In the genomic region with DNA sequence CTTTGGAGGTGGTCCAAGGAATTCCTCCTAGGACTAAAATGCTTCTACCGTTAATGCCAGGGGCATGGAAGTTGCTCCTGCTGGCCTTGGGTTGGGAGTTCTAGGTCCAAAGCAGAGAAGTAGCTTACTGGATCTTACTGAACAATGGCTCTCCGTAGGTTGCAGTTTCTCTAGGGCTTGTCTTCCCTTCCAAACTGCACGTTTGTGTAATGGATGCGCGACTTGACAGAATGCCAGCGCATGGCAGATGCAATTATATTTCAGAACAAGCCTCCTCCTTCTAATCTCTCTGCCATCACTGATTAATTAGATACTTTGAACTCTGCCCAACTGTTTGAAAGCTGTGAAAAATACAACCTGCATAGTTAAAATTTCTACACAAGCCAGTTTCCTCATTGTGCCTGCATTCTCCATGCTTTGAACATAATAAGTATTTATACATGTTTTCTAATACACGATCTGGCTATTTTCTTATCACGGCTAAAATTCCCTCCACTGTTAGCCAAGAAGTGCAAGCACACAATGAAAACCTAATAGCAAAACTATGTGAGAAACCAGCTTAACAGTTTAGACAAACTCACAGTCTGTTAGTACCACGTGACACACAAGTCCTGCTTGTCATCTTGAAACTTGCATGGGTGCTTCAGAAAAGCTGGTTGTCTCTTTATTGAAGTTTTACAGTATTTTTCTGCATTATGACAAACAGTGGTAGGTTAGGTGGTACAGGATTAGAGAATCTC, we compare ENCODE assay signal across 13 mouse cellular contexts. TPM values are rescaled to one million over a fixed set of nuclear protein-coding genes. Genes with fewer than 3 reads are reported as not detected.
DNase-seq lines count a peak whose midpoint lies in the region; ATAC-seq and TF ChIP-seq lines count a peak whose summit lies in the region.
"Had no signal": no experiment of that assay in that cellular context is flagged by ENCODE, and none has a peak within 500 bp of the region (broad histone marks: within the 10 kb centered on the region; RNA-seq: fewer than 3 reads in every experiment).

No protein-coding gene starts in this region.

- no peak for TF ChIP-seq RAD21 in CH12.LX (IDR thresholded peaks at IDR 0.05; ENCODE audit: low read depth, low read length)

- dilution Hi-C loops in CH12.LX (cut with MboI; ENCODE audit: extremely low pct_ligation_motif_present, extremely low pct_unique_long_range_greater_than_20kb, low sequenced_read_pairs) = no loop called here

- no peaks in the 10 kb centered on the region for H3K27me3 ChIP-seq in hindbrain, embryonic 14.5 days (ENCODE audit: control insufficient read depth, insufficient read depth, low read length)
- no peaks in the 10 kb centered on the region for H3K27me3 ChIP-seq in hindbrain, embryonic 10.5 days (ENCODE audit: insufficient read depth, poor library complexity, severe bottlenecking)
- no peaks in the 10 kb centered on the region for H3K27me3 ChIP-seq in CH12.LX (replicated peaks)
- no peaks in the 10 kb centered on the region for H3K27me3 ChIP-seq in embryonic facial prominence, embryonic 15.5 days
- H3K27me3 ChIP-seq: neural tube, embryonic 13.5 days had no signal

- no peak overlapping the region for H3K4me2 ChIP-seq in hindbrain, embryonic 14.5 days (replicated peaks)
- no peak overlapping the region for H3K4me2 ChIP-seq in CH12.LX (ENCODE audit: insufficient read depth, low read depth, poor library complexity, severe bottlenecking)
- H3K4me2 ChIP-seq in embryonic facial prominence, embryonic 15.5 days (replicated peaks) = no peak overlapping the region
- H3K4me2 ChIP-seq: neural tube, embryonic 13.5 days had no signal

- H3K4me3 ChIP-seq in hindbrain, embryonic 14.5 days (replicated peaks; ENCODE audit: low read length) = no peak overlapping the region
- H3K4me3 ChIP-seq in hindbrain, embryonic 10.5 days = no peak overlapping the region
- no peak overlapping the region for H3K4me3 ChIP-seq in CH12.LX (replicated peaks in 1 of 3; ENCODE audit: low read depth in 2 of 3, low read length in 2 of 3, poor library complexity in 1 of 3)
- H3K4me3 ChIP-seq in embryonic facial prominence, embryonic 15.5 days (replicated peaks) = no peak overlapping the region
- H3K4me3 ChIP-seq: gastrocnemius, adult 2 months; neural tube, embryonic 13.5 days had no signal

- DNase-seq in hindbrain, embryonic 14.5 days (ENCODE audit: low spot score) = peak; percentile 35
- no peak for DNase-seq in hindbrain, embryonic 10.5 days (ENCODE audit: low spot score)
- DNase-seq in CH12.LX (ENCODE audit: extremely low read depth) = no peak
- peak; percentile 29 to 55 for DNase-seq in kidney, postnatal 4 days
- DNase-seq in thymus, postnatal 14 days = no peak
- no peak for DNase-seq in left cerebral cortex, adult 9 months (ENCODE audit: low spot score in 2 of 2)
- DNase-seq: gastrocnemius, adult 2 months; thymus, postnatal 36 days had no signal

- no peaks in the 10 kb centered on the region for H3K36me3 ChIP-seq in hindbrain, embryonic 14.5 days (replicated peaks; ENCODE audit: control insufficient read depth, insufficient read depth)
- H3K36me3 ChIP-seq in hindbrain, embryonic 10.5 days = peaks cover 16% of the 10 kb centered on the region; the same call in 1 of the 2 replicates
- peaks cover 2 to 25% of the 10 kb centered on the region in 2 experiments for H3K36me3 ChIP-seq in CH12.LX (replicated peaks in 1 of 2; ENCODE audit: control insufficient read depth in 1 of 2, insufficient read depth in 1 of 2, low read length in 1 of 2)
- no peaks in the 10 kb centered on the region for H3K36me3 ChIP-seq in embryonic facial prominence, embryonic 15.5 days
- H3K36me3 ChIP-seq: neural tube, embryonic 13.5 days had no signal

- no peaks in the 10 kb centered on the region for H3K79me2 ChIP-seq in CH12.LX (replicated peaks; ENCODE audit: control insufficient read depth, extremely low read depth, insufficient read depth, poor library complexity, severe bottlenecking)

- TF ChIP-seq EP300 in CH12.LX (IDR thresholded peaks at IDR 0.05; ENCODE audit: low read length) = no peak

- in situ Hi-C loops in CH12.LX (cut with MboI; ENCODE audit: low pct_ligation_motif_present, low pct_unique_long_range_greater_than_20kb, low sequenced_read_pairs) = no loop called here

- no peak for ATAC-seq in hindbrain, embryonic 14.5 days (ENCODE audit: low FRiP score)
- ATAC-seq in embryonic facial prominence, embryonic 15.5 days (ENCODE audit: insufficient number of reproducible peaks, low FRiP score, low TSS enrichment, low read depth) = no peak
- no peak for ATAC-seq in erythroid progenitor cell, adult 5-6 weeks (replicated peaks; ENCODE audit: low FRiP score, poor library complexity, severe bottlenecking)

- no peak overlapping the region for H3K27ac ChIP-seq in hindbrain, embryonic 14.5 days
- no peak overlapping the region for H3K27ac ChIP-seq in hindbrain, embryonic 10.5 days
- no peak overlapping the region for H3K27ac ChIP-seq in CH12.LX (ENCODE audit: insufficient read depth, low read depth)
- H3K27ac ChIP-seq in embryonic facial prominence, embryonic 15.5 days (replicated peaks) = 0 out of 2 replicates have a peak overlapping the region, but pooled peaks have one; percentile 39
- H3K27ac ChIP-seq: gastrocnemius, adult 2 months; macrophage; neural tube, embryonic 13.5 days had no signal

- TF ChIP-seq CTCF in CH12.LX (conservative IDR thresholded peaks at IDR 0.05 in 1 of 2, IDR thresholded peaks at IDR 0.05 in 1 of 2; ENCODE audit: low read depth in 2 of 2, low read length in 2 of 2) = no peak

- WGBS in hindbrain, embryonic 14.5 days = 71% methylated on average over 9 of the region's 9 CpGs
- WGBS in hindbrain, embryonic 10.5 days = 91% methylated on average over 9 of the region's 9 CpGs
- WGBS in embryonic facial prominence, embryonic 15.5 days = 55% methylated on average over 9 of the region's 9 CpGs

- peaks cover 11% of the 10 kb centered on the region for H3K4me1 ChIP-seq in hindbrain, embryonic 14.5 days (replicated peaks; ENCODE audit: control insufficient read depth, insufficient read depth, low read length)
- H3K4me1 ChIP-seq in hindbrain, embryonic 10.5 days (replicated peaks) = peaks cover 17% of the 10 kb centered on the region; the same call in 1 of the 2 replicates
- H3K4me1 ChIP-seq in CH12.LX (ENCODE audit: control insufficient read depth in 1 of 2, insufficient read depth in 2 of 2) = peaks cover 3 to 15% of the 10 kb centered on the region in 2 experiments; a peak in 2 of 4 replicates
- H3K4me1 ChIP-seq in embryonic facial prominence, embryonic 15.5 days = peaks cover 18% of the 10 kb centered on the region

- TF ChIP-seq POLR2A in CH12.LX (IDR thresholded peaks at IDR 0.05; ENCODE audit: low read depth, low read length) = no peak

- no peaks in the 10 kb centered on the region for H3K9me3 ChIP-seq in hindbrain, embryonic 14.5 days (ENCODE audit: control insufficient read depth, low read length)
- no peaks in the 10 kb centered on the region for H3K9me3 ChIP-seq in hindbrain, embryonic 10.5 days
- no peaks in the 10 kb centered on the region for H3K9me3 ChIP-seq in CH12.LX (replicated peaks; ENCODE audit: low read length)
- H3K9me3 ChIP-seq in embryonic facial prominence, embryonic 15.5 days (replicated peaks) = no peaks in the 10 kb centered on the region
- H3K9me3 ChIP-seq: neural tube, embryonic 13.5 days had no signal

- H3K9ac ChIP-seq in hindbrain, embryonic 14.5 days = no peak overlapping the region
- H3K9ac ChIP-seq in CH12.LX (ENCODE audit: insufficient read depth, low read depth) = no peak overlapping the region
- no peak overlapping the region for H3K9ac ChIP-seq in embryonic facial prominence, embryonic 15.5 days
- H3K9ac ChIP-seq: neural tube, embryonic 13.5 days had no signal

TF ChIP-seq in CH12.LX, 34 proteins besides CTCF, POLR2A, EP300 and RAD21:
- TF ChIP-seq HCFC1 (IDR thresholded peaks at IDR 0.05; ENCODE audit: low read depth, low read length) = no peak
- no peak for TF ChIP-seq E2F4 (IDR thresholded peaks at IDR 0.05; ENCODE audit: insufficient replicate concordance, low read depth, low read length)
- peak; percentile 53 for TF ChIP-seq USF1 (IDR thresholded peaks at IDR 0.05; ENCODE audit: low read depth, low read length)
- TF ChIP-seq MAFK (IDR thresholded peaks at IDR 0.05; ENCODE audit: insufficient replicate concordance, low read length) = no peak
- TF ChIP-seq ELF1 (IDR thresholded peaks at IDR 0.05; ENCODE audit: low read depth, low read length) = no peak
- TF ChIP-seq ZNF384 (IDR thresholded peaks at IDR 0.05; ENCODE audit: low read depth, low read length) = no peak
- TF ChIP-seq USF2 (conservative IDR thresholded peaks at IDR 0.05; ENCODE audit: low read depth, low read length) = peak; percentile 39; the same call in 1 of the 2 replicates

RNA-seq across cellular contexts. Expression of gene Has3, which starts 53.4 kb away (rescaled TPM):
- 1.2 and 1.7 TPM in 2 replicates for polyA plus RNA-seq in hindbrain, embryonic 14.5 days (2014; fragmentation: Nextera tagmentation; extraction: Ambion mirVana)
- polyA plus RNA-seq in hindbrain, embryonic 10.5 days (2016; fragmentation: Nextera tagmentation; extraction: Ambion mirVana) = 0.04 and 0.13 TPM in 2 replicates
- total RNA-seq in CH12.LX (2012; rRNA removed) (3.7 and 4.7 TPM in 2 replicates), CH12.LX (2014; rRNA removed) (0.07 TPM in 1 of 2 replicates, not detected in the other)
- polyA plus RNA-seq in CH12.LX (2012; ENCODE audit: insufficient read length, low read depth) = 0.29 and 0.31 TPM in 2 replicates
- 1.3 TPM in 2 replicates for polyA plus RNA-seq in embryonic facial prominence, embryonic 15.5 days (2015; fragmentation: Nextera tagmentation; extraction: Ambion mirVana)
- not detected in 2 replicates for total RNA-seq in erythroid progenitor cell, adult 5-6 weeks (2015; ENCODE audit: low replicate concordance)
- 0.51 TPM in 1 of 2 replicates, not detected in the other for total RNA-seq in erythroid progenitor cell, adult 5-6 weeks (2017; ENCODE audit: low replicate concordance)
- total RNA-seq: hematopoietic stem cell, adult 5-6 weeks had no signal

Comparison
In these comparisons a context has a peak if more than half of its experiments do, and no peak if none do; other contexts are left out.
1. DNase-seq: peak in hindbrain, embryonic 14.5 days (single experiment) and kidney, postnatal 4 days (2 of 2); none in hindbrain, embryonic 10.5 days (single experiment), CH12.LX (single experiment), thymus, postnatal 14 days (single experiment) and left cerebral cortex, adult 9 months (0 of 2).